Mouse (Mus musculus): ENCODE measurements around the gene Spem2.

DNA sequence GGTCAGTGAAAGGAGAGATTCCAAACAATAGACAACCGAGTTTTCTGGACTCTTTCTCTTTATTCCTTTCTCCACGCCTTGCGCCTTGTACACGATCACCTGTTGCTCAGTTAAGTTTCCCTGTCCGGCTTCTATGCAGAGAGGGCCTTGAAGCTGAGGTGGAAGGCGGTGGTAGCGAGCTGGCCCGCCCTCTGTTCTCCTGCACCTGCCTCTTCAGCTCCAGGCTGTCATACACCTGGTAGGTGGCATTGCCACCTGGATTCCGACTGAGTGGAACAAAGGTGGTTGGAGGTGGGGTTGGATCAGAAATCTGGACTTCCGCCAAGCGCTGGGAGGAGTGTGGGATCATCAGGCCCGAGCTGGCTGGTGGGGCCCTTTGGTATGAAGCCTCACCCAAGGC lies 1.7 kb downstream of the Spem2 start:
- TF ChIP-seq CTCF (IDR thresholded peaks at IDR 0.05; ENCODE audit: low read depth) (no peak), EP300 (IDR thresholded peaks at IDR 0.05; ENCODE audit: low read depth) (no peak)
